Mouse (Mus musculus) spleen, postnatal 4 days (tissue): ENCODE measurements around the gene Arhgap19.

Experiments
- DNase-seq, 2 experiments: peaks; one replicate each; pipeline ENCODE4 v3.0.0; 2022; ENCODE audit warnings: low spot score in 2 of 2

Gene Arhgap19

GRCm38 (mm10) chr19:41831718-41832391 lies 30.0 kb upstream of the Arhgap19 start:
- DNase-seq: peak in 1 of 2 experiments; percentile 71

DNA sequence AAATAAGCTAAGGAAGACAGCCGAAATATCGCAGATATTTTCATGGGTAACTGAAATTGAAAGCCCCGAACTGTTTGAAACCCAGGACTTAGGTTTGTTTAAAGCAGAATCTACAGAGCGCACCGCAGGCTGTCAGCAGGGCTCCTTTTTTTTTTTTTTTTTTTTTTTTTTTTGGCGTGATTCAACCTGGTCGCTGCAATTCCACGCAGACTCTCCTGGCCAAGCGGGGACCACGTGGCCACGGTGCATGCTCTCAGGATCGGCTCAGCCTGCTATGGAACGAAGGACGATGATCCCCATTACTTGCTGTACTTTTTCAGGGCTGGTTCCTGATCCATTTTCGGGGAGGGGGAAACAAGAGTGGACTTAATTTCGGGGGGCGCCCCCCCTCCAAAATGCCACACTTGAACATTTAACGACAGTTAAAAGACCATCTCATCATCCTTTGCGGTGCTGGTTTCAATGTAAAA lies 29.3 kb upstream of the Arhgap19 start:
- DNase-seq: no peak

DNA sequence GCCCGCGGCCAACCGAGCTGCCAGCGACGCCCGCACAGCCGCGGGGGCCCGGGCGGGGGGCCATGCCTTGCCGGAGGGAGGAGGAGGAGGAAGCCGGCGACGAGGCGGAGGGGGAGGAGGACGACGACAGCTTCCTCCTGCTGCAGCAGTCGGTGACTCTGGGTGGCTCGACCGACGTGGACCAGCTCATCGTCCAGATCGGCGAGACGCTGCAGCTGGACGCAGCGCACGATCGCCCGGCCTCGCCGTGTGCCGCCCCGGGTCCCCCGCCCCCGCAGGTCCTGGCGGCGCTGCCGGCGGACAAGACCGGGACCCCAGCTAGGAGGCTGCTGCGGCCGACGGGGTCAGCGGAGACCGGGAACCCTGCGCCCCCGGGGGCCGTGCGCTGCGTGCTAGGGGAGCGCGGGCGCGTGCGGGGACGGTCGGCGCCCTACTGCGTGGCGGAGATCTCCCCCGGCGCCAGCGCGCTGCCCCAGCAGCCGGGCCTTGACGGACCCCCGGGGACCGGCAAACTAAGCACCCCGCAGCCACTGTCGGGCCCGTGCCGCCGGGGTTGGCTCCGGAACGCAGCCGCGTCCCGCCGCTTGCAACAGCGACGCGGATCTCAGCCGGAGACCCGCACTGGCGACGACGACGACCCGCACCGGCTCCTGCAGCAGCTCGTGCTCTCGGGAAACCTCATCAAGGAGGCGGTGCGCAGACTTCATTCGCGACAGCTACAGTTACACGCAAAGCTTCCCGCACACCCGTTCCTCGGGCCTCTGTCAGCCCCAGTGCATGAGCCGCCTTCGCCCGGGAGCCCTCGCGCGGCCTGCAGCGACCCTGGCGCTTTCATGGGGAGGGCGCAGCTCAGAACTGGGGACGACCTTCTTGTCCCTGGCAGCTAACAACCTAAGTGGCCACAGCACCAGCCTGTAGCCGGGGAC lies 28.5 kb upstream of the Arhgap19 start:
- DNase-seq: peak; percentile 61 to 90

- DNase-seq: peak; percentile 90 to 94
Observed at GRCm38 (mm10) chr19:41829381-41830105, 27.7 kb upstream of the Arhgap19 start, which contains the start of gene Frat1. Gene Frat1 (plus strand): TSS chr19:41829970.

GRCm38 (mm10) chr19:41828941-41829340 lies 27.1 kb upstream of the Arhgap19 start:
- no peak for DNase-seq

GRCm38 (mm10) chr19:41826529-41826928 lies 24.7 kb upstream of the Arhgap19 start:
- no peak for DNase-seq

- DNase-seq: no peak
Observed at GRCm38 (mm10) chr19:41824950-41825349, 23.1 kb upstream of the Arhgap19 start.

- no peak for DNase-seq
Observed at GRCm38 (mm10) chr19:41822589-41822988, 20.7 kb upstream of the Arhgap19 start.

DNA sequence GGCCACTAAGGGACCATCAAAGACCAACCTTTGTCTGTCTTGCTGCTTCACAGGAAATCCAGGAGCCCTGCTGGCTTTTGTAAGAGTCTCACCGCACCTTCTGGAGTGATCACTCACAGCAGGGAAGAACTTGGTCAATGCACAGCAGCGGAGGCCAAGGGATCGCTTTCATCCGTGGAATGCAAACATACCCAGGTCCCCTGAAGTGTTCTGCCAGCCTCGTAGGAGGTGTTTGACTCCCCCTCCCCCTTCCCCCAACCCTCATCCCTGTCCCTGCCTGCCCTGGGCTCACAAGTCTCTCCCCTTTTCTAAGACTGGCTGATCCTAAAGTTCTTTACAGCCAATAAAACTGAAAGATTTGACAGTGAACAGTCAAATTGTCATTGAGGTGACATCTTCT lies 19.6 kb upstream of the Arhgap19 start:
- DNase-seq: no peak

GRCm38 (mm10) chr19:41818749-41819148 lies 16.9 kb upstream of the Arhgap19 start:
- no peak for DNase-seq

GRCm38 (mm10) chr19:41817325-41817724 lies 15.5 kb upstream of the Arhgap19 start:
- no peak for DNase-seq

GRCm38 (mm10) chr19:41816915-41817314 lies 15.1 kb upstream of the Arhgap19 start:
- DNase-seq: no peak

- DNase-seq: no peak
Observed at GRCm38 (mm10) chr19:41816410-41816809, 14.6 kb upstream of the Arhgap19 start.

- DNase-seq: no peak
Observed at GRCm38 (mm10) chr19:41813374-41813773, 11.5 kb upstream of the Arhgap19 start.

DNA sequence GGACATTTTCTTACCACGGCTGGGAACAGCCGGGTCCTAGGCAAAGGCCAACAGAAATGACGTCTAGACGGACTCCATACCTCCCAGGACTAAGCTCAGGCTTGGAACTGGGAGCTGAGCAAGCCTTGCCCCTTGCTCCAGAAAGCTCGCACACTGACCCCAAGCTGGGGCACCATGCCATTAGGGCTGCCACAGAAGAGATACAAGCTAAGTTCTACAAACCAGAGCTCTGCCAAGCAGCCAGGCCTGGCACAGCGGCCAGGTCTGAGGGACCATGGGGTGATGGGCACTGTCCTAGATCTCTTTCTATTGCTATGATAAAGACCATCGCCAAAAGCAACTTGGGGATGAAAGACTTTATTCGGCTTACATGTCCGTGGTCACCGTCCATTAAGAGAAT lies 10.7 kb upstream of the Arhgap19 start:
- no peak for DNase-seq

DNA sequence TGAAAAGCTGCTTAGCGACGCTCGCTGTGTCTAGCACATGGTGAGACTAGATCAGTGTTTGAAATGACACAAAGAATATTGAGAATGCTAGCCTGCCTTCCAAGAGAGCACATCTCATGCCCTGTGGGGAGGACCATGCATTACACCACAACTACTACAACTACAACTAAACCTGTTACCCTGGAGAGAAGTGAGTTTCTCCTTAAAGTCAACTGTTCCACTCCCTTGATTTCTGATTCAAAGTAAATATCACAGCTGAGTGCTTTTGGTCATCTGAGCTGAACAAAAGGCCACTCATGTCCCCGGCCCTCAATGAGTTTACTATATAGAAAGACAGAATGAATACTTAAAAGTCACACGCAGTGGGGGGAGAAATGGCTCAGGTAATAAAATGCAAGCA lies 8.2 kb upstream of the Arhgap19 start:
- no peak for DNase-seq

DNA sequence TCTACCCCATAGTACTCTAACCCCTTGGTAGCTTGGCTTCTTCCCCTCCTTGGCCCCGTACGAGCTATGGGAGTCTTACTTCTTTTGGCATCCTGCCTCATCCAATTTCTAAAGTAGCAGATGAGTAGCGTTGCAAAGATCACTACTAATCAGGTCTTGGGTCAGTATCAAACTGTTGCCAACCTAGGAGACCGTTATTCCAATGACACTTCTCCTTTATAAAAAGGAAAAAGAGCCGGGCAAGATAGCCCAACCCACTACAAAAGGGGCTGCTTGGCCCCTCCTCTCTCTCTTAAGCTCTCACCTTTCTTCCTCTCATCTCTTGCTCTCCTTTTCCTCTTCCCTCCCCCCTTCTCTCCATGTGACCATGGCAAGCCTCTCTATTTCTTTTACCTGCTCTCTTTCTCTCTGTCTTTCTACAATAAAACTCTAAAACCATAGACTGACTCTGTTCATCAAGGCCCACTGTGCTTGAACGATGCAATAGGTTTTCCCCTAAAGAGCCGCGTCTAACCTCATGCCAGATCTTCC lies 6.3 kb upstream of the Arhgap19 start:
- no peak for DNase-seq

DNA sequence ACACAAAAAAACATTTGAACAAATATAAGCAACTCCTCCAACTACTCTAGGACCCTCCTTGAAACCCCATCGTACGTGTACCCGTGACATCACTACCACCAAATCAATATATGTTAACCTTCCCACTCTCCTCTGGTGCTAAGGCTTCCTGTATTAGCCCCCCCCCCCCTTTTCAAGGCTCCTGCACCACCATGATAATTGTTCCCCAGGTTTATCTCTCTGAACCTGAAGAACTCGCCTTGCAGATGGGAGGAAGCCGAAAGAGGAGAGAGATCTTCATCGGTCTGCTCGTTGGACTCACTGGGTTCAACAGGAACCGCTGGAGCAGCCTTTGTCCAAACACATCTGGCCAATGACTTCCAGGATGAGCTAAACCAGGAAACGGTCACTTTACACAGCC lies 5.7 kb upstream of the Arhgap19 start:
- DNase-seq: no peak

DNA sequence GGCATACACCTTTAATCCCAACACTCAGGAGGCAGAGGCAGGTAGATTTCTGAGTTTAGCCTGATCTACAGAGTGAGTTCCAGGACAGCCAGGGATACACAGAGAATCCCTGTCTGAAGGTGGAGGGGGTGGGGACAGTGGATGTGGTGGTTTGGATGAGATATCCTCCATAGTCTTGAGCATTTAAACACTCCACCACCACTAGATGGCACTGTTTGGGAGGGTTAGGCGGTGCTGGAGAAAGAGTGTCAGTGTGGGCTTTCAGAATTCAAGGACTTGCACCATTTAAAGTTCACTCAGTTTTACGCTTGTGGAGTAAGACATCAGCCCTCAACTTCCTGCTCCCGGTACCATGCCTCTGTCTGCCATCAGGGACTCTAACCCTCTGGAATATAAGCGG lies 4.0 kb upstream of the Arhgap19 start:
- DNase-seq: no peak

GRCm38 (mm10) chr19:41803322-41803721 lies 1.5 kb upstream of the Arhgap19 start:
- peak; percentile 47 to 77 for DNase-seq

DNA sequence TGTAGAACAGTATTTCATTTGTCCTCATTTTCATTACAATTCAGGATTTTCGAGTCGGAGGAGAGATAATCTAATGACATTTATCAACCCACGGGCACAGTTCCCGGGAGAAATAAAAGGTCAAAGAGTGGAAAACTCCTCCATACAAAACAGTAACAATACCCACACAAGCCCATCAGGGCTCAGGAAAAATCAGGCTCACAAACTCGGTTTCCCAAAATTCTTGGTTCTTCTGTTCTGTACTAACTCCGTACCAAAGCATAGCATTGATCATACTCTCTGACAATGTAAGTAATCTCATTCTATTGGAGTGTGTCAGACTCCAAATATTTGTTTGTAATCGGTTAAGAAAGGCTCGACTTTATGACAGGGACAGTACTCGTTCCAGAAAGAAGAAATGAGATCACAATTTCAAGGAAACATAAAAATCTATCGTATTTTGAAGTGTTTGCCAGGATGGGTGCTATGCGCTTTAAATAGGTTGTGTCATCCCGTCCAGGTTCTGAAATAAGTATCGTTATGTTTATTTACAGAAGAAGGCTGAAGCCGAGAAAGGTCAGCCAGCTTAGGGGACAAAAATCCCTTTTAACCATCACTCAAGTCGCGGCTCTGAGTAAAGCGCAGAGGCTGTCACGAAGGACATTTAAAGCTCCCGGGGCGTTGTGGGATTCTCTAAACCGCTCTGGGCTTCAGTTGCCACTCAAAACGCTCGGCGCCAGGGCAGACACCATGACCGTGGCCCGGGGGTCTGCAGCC lies 683 bp downstream of the Arhgap19 start:
- DNase-seq: no peak
